Mouse (Mus musculus) adrenal gland, postnatal 36 days (tissue): ENCODE data around the gene Ubl4a. TPM values are rescaled to one million over a fixed set of nuclear protein-coding genes. Genes with fewer than 3 reads are reported as not detected.

Experiments used
- microRNA-seq: library from miRNA; unstranded; fragments of <30 nt; microRNA quantifications from one replicate; pipeline ENCODE4 v1.2.0, GENCODE M21; 2021
- total RNA-seq, 2 experiments: library from RNA; stranded (reverse); gene quantifications; 2 replicates each; pipeline ENCODE4 v1.2.3; 2021

The Ubl4a gene
- total RNA-seq, 2 experiments from 2014 or later, result 59.6 to 72.6 TPM

Small RNAs within 50 kb of the gene (microRNA-seq; reads per million reads assigned to microRNA genes)
- not detected for gene Mir7092

Other genes with a start within 250 kb of the Ubl4a start
- gene Opn1mw, start 245.8 kb downstream of the Ubl4a start, total RNA-seq, result not detected
- gene Mecp2, start 237.9 kb downstream of the Ubl4a start, total RNA-seq, result 10 to 100 TPM; 35.1 to 38.4 TPM
- gene Tex28, start 205.4 kb downstream of the Ubl4a start, total RNA-seq, result not detected
- gene Tktl1, start 196.0 kb downstream of the Ubl4a start, total RNA-seq, result not detected
- gene Flna, start 123.4 kb downstream of the Ubl4a start, total RNA-seq, result 100 to 1,000 TPM; 129 to 211 TPM
- 100 to 1,000 TPM in 1 of 2 experiments, 10 to 100 TPM in 1; 53.0 to 121 TPM for gene Emd, start 118.5 kb downstream of the Ubl4a start, total RNA-seq
- 100 to 1,000 TPM; 409 to 419 TPM for gene Rpl10, start 102.4 kb downstream of the Ubl4a start, total RNA-seq
- gene Taz, start 91.3 kb downstream of the Ubl4a start, total RNA-seq, result 10 to 100 TPM; 64.7 to 87.2 TPM
- gene Dnase1l1, start 90.9 kb downstream of the Ubl4a start, total RNA-seq, result 10 to 100 TPM in 1 of 2 experiments, 1 to 10 TPM in 1; 9.4 to 16.3 TPM
- 100 to 1,000 TPM; 235 to 239 TPM for gene Atp6ap1, start 76.1 kb downstream of the Ubl4a start, total RNA-seq
- gene Gdi1, start 68.2 kb downstream of the Ubl4a start, total RNA-seq, result 100 to 1,000 TPM; 180 to 272 TPM
- 10 to 100 TPM; 63.3 to 78.7 TPM for gene Fam50a, start 60.2 kb downstream of the Ubl4a start, total RNA-seq
- gene Plxna3, start 44.2 kb downstream of the Ubl4a start, total RNA-seq, result 10 to 100 TPM in 1 of 2 experiments, 1 to 10 TPM in 1; 6.0 to 13.1 TPM
- 10 to 100 TPM; 42.8 to 58.2 TPM for gene Lage3, start 19.6 kb downstream of the Ubl4a start, total RNA-seq
- gene Slc10a3, start 131 bp upstream of the Ubl4a start, total RNA-seq, result 10 to 100 TPM; 22.8 to 26.8 TPM
- gene Fam3a, start 20.1 kb upstream of the Ubl4a start, total RNA-seq, result 10 to 100 TPM; 28.6 TPM
- gene Ikbkg, start 20.1 kb upstream of the Ubl4a start, total RNA-seq, result 100 to 1,000 TPM in 1 of 2 experiments, 10 to 100 TPM in 1; 71.2 to 110 TPM
- gene G6pdx, start 56.0 kb upstream of the Ubl4a start, total RNA-seq, result 100 to 1,000 TPM; 172 to 176 TPM
- gene Gm6880, start 108.2 kb upstream of the Ubl4a start, total RNA-seq, result not detected
- not detected for gene Olfr1326-ps1, start 201.7 kb upstream of the Ubl4a start, total RNA-seq
- not detected for gene Olfr1325, start 219.5 kb upstream of the Ubl4a start, total RNA-seq